Mouse (Mus musculus): ENCODE measurements around the gene Olfr94. TPM values are rescaled to one million over a fixed set of nuclear protein-coding genes. Genes with fewer than 3 reads are reported as not detected.

The Olfr94 gene
- total and polyA plus RNA-seq, 3 experiments, result 0.11 TPM; not detected in 2

DNA sequence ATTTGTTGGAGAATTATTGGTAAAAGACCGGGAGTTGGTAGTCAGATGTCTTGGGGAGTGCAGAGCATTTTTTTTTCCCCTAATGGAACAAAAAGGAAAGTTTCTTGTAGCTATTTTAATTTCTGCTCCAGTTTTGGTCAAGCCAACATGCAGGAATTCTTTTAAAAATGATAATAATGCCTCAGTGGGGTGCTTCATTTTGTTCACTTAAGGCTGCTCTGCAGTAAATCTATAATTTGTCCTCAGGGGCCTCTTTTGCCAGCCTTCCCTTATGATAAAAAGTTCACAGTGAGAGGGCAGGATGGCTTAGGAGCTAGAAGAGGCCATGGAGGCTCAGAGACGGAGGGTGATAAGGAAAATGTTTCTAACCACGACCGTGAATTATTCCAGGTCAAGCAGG, 19.1 kb upstream of the Olfr94 start, which contains the start of gene Olfr96:
Gene Olfr96, plus strand, starts transcription at position 301 of the 400 bp plus-strand sequence.
- H3K4me3 ChIP-seq (ENCODE audit: low read depth, low read length), result no peak within 1 kb of the TSS
- no peaks in the 10 kb centered on the region for H3K9me3 ChIP-seq (replicated peaks)
- DNase-seq (ENCODE audit: low spot score) (no peak), ATAC-seq (ENCODE audit: extremely low read depth, insufficient number of reproducible peaks, low FRiP score, poor library complexity, severe bottlenecking) (no peak)
- no peaks in the 10 kb centered on the region for H3K4me1 ChIP-seq (ENCODE audit: insufficient read depth, low read depth, low read length)
- H3K36me3 ChIP-seq (replicated peaks), result no peaks in the 10 kb centered on the region
- TF ChIP-seq POLR2AphosphoS5 (IDR thresholded peaks at IDR 0.05; ENCODE audit: insufficient replicate concordance, low read depth, low read length), result no peak
- H3K27me3 ChIP-seq (ENCODE audit: insufficient read depth, low read length), result no peaks in the 10 kb centered on the region

DNA sequence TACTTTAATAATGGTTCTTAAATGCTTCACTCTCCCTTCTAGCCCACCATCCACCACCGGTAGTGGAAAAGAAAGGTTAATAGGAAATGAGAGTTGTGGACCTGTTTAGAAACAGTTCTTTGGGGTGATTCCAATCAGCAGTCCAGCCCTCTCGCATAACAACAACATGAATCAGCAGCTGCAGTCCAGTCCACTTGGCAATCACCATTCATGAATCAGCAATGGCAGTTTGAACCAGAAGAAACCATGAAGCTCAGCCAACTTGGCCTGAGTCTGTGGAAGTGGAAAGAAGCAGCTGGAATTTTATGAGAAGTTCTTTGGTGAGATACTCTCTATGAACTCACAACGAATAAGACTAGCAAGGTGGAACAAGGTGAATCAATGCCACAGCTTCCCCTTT, 17.7 kb upstream of the Olfr94 start:
- no peak for ATAC-seq (ENCODE audit: extremely low read depth, insufficient number of reproducible peaks, low FRiP score, poor library complexity, severe bottlenecking)
- H3K9me3 ChIP-seq (replicated peaks), result no peaks in the 10 kb centered on the region
- H3K27me3 ChIP-seq (ENCODE audit: insufficient read depth, low read length), result no peaks in the 10 kb centered on the region
- H3K4me1 ChIP-seq (ENCODE audit: insufficient read depth, low read depth, low read length), result no peaks in the 10 kb centered on the region
- no peak overlapping the region for H3K4me3 ChIP-seq (ENCODE audit: low read depth, low read length)
- H3K36me3 ChIP-seq (replicated peaks), result no peaks in the 10 kb centered on the region
- TF ChIP-seq CTCF (IDR thresholded peaks at IDR 0.05; ENCODE audit: low read depth, low read length) (no peak), TAL1 (conservative IDR thresholded peaks at IDR 0.05; ENCODE audit: low read depth, low read length) (no peak), POLR2AphosphoS5 (IDR thresholded peaks at IDR 0.05; ENCODE audit: insufficient replicate concordance, low read depth, low read length) (no peak)
- DNase-seq (ENCODE audit: low spot score), result no peak

DNA sequence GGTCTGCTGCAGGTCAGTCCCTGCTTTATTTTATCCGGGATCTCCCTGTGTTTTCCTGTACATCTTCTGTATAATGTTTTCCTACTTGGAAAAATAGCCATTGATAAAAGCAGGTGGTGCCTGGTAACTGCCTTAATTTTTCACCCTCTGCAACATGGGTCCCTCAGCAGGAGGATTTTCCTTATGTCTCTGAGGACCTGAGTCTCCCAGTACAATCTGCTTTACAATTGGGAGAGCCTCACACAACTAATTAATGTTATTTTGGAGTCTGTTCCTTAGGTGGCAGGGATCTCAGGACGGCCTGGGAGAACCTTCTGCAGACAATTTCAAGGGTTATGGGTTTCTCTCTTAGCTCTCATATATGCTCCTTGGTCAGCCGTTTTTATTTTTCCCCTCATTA, 12.2 kb upstream of the Olfr94 start, which contains the start of gene Olfr95:
Gene Olfr95, minus strand, starts transcription at position 101 of the 400 bp plus-strand sequence.
- H3K4me1 ChIP-seq (ENCODE audit: insufficient read depth, low read depth, low read length), result no peaks in the 10 kb centered on the region
- no peaks in the 10 kb centered on the region for H3K9me3 ChIP-seq (replicated peaks)
- H3K27me3 ChIP-seq (ENCODE audit: insufficient read depth, low read length), result no peaks in the 10 kb centered on the region
- TF ChIP-seq POLR2AphosphoS5 (IDR thresholded peaks at IDR 0.05; ENCODE audit: insufficient replicate concordance, low read depth, low read length) (no peak), CTCF (IDR thresholded peaks at IDR 0.05; ENCODE audit: low read depth, low read length) (no peak), GATA2 (IDR thresholded peaks at IDR 0.05; ENCODE audit: borderline replicate concordance, low read depth, low read length) (no peak), GATA1 (IDR thresholded peaks at IDR 0.05; ENCODE audit: borderline replicate concordance, low read length) (no peak), TAL1 (conservative IDR thresholded peaks at IDR 0.05; ENCODE audit: low read depth, low read length) (no peak)
- no peak for DNase-seq (ENCODE audit: low spot score)
- ATAC-seq (ENCODE audit: extremely low read depth, insufficient number of reproducible peaks, low FRiP score, poor library complexity, severe bottlenecking), result no peak
- H3K36me3 ChIP-seq (replicated peaks), result no peaks in the 10 kb centered on the region
- H3K4me3 ChIP-seq (ENCODE audit: low read depth, low read length), result no peak within 1 kb of the TSS

DNA sequence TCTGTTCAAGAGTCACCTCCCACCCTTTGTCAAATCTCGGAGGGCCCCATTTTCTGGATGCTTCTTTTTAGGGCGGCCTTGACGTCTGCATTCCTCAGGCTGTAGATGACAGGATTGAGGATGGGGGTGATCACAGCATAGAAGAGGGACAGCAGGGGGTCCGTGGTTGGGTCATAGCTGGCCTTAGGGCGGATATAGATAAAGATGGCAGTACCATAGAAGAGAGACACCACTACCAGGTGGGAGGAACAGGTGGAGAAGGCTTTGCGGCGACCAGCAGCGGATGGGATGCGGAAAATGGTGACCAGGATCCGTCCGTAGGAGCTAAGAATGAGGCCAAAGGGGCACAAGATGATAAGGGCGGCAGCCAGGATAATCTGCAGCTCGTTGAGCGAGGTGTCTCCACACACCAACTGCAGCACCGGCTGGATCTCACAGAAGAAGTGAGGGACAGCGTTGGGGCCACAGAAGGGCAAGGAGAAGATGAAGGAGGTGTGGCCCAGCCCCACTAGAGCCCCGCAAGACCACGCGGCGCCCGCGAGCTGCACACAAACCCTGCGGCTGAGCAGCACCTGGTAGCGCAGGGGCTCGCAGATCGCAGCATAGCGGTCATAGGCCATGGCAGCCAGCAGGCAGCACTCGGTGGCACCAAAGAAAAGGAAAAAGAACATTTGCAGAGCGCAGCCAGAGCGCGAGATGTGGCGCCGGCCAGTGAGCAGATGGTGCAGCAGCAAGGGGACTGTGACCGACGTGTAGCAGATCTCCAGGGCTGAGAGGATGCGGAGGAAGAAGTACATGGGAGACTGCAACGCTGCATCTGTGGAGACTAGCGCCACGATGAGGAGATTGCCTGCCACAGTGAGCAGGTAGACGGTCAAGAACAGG, 10.3 kb upstream of the Olfr94 start:
- no peak for DNase-seq (ENCODE audit: low spot score)

DNA sequence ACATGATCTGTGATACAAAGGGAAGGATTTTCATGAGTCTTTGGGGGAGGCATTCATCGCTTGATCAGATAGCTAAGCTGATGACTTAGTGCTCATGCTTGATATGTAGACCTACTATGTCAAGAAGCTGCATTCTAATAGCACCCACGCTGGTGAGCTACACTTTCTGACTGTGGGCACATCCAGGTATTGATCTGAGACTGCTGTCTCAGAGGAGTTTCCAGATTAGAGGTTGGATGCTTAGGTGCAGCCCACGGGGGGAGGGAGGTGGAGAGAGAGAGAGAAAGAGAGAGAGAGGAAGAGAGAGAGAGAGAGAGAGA, 3.1 kb upstream of the Olfr94 start:
- Histone ChIP-seq H3K9me3 (replicated peaks) (no peaks in the 10 kb centered on the region), H3K36me3 (replicated peaks) (no peaks in the 10 kb centered on the region), H3K4me1 (ENCODE audit: insufficient read depth, low read depth, low read length) (no peaks in the 10 kb centered on the region), H3K4me3 (ENCODE audit: low read depth, low read length) (no peak overlapping the region), H3K27me3 (ENCODE audit: insufficient read depth, low read length) (no peaks in the 10 kb centered on the region)
- no peak for TF ChIP-seq TAL1 (conservative IDR thresholded peaks at IDR 0.05; ENCODE audit: low read depth, low read length)
- TF ChIP-seq GATA1 (IDR thresholded peaks at IDR 0.05; ENCODE audit: borderline replicate concordance, low read length), result no peak
- no peak for TF ChIP-seq GATA2 (IDR thresholded peaks at IDR 0.05; ENCODE audit: borderline replicate concordance, low read depth, low read length)
- TF ChIP-seq CTCF (IDR thresholded peaks at IDR 0.05; ENCODE audit: low read depth, low read length), result no peak
- TF ChIP-seq POLR2AphosphoS5 (IDR thresholded peaks at IDR 0.05; ENCODE audit: insufficient replicate concordance, low read depth, low read length), result no peak
- ATAC-seq (ENCODE audit: extremely low read depth, insufficient number of reproducible peaks, low FRiP score, poor library complexity, severe bottlenecking) (no peak), DNase-seq (ENCODE audit: low spot score) (no peak)

More for the DNA sequence above, 10.3 kb upstream of the Olfr94 start:
- no peaks in the 10 kb centered on the region for H3K4me1 ChIP-seq (ENCODE audit: insufficient read depth, low read depth, low read length)
- no peak for TF ChIP-seq GATA2 (IDR thresholded peaks at IDR 0.05; ENCODE audit: borderline replicate concordance, low read depth, low read length)
- no peak overlapping the region for H3K4me3 ChIP-seq (ENCODE audit: low read depth, low read length)
- H3K9me3 ChIP-seq (replicated peaks), result no peaks in the 10 kb centered on the region
- ATAC-seq (ENCODE audit: extremely low read depth, insufficient number of reproducible peaks, low FRiP score, poor library complexity, severe bottlenecking), result no peak
- no peaks in the 10 kb centered on the region for H3K27me3 ChIP-seq (ENCODE audit: insufficient read depth, low read length)
- no peaks in the 10 kb centered on the region for H3K36me3 ChIP-seq (replicated peaks)

DNA sequence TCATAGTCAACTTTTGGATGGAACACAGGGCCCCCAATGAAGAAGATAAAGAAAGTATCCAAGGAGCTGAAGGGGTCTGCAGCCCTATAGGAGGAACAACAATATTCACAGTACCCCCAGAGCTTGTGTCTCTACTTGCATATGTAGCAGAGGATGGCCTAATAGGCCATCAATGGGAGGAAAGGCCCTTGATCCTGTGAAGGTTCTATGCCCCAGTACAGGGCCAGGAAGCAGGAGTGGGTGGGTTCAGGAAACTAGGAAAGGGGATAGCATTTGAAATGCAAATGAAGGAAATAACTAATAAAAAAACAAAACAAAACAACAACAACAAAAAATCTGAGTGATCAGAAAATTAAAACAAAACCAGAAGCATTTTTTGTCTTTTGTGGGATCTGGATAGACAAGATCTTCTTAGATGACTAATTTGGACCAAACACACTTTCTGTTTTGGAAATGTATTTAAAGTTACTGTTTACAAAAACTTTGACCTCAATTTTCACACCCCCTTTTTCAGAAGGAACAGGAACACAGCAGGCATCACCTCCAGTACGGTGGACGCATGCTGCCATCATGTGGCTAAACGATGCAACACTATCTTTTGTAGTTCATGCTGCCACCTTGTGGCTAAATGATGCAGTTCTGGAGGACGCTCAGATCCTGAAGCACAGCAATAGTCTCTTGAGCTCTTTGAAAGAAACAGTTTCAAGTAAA, 2.6 kb upstream of the Olfr94 start:
- no peaks in the 10 kb centered on the region for H3K27me3 ChIP-seq (ENCODE audit: insufficient read depth, low read length)
- H3K4me3 ChIP-seq (ENCODE audit: low read depth, low read length), result no peak overlapping the region
- no peaks in the 10 kb centered on the region for H3K4me1 ChIP-seq (ENCODE audit: insufficient read depth, low read depth, low read length)
- H3K9me3 ChIP-seq (replicated peaks), result no peaks in the 10 kb centered on the region
- DNase-seq (ENCODE audit: low spot score) (peak; percentile 23), ATAC-seq (ENCODE audit: extremely low read depth, insufficient number of reproducible peaks, low FRiP score, poor library complexity, severe bottlenecking) (peak; percentile 84)
- TF ChIP-seq CTCF (IDR thresholded peaks at IDR 0.05; ENCODE audit: low read depth, low read length), result peak; percentile 78
- no peak for TF ChIP-seq POLR2AphosphoS5 (IDR thresholded peaks at IDR 0.05; ENCODE audit: insufficient replicate concordance, low read depth, low read length)
- H3K36me3 ChIP-seq (replicated peaks), result no peaks in the 10 kb centered on the region
